Mouse (Mus musculus) CH12.LX (cell line): ENCODE measurements at regions not wholly inside any gene's neighbourhood (a gene's known extent, or its start where the extent isn't known, plus 50 kb on each side); places are given as distances from the start of the nearest gene placed in this dataset.

ENCODE experiments used
- DNase-seq: peaks from one replicate; pipeline ENCODE4 v3.0.0-alpha.2; 2013; ENCODE audit errors: extremely low read depth
- H3K27ac ChIP-seq: 2 replicates; pipeline ENCODE4 v1.5.1; 2012; ENCODE audit warnings: low read depth, mild to moderate bottlenecking, control low read depth, moderate library complexity; ENCODE audit not compliant: insufficient read depth
- H3K27me3 ChIP-seq: replicated peaks from 2 replicates; pipeline ENCODE3; 2012; ENCODE audit warnings: inconsistent platforms
- H3K36me3 ChIP-seq, 2 experiments: replicated peaks in 1 of 2; 2 replicates each; pipeline versions ENCODE3 to v1.6.1; 2012; ENCODE audit warnings: inconsistent platforms in 1 of 2, low read length in 1 of 2, mild to moderate bottlenecking in 1 of 2, mixed read lengths in 1 of 2, moderate library complexity in 1 of 2; ENCODE audit not compliant: control insufficient read depth in 1 of 2, insufficient read depth in 1 of 2
- H3K4me1 ChIP-seq, 2 experiments: 2 replicates each; pipeline ENCODE4 v1.6.1; 2012; ENCODE audit warnings: inconsistent platforms in 1 of 2, moderate library complexity in 1 of 2; ENCODE audit not compliant: insufficient read depth in 2 of 2, control insufficient read depth in 1 of 2
- H3K4me2 ChIP-seq: 2 replicates; pipeline ENCODE4 v1.6.1; 2012; ENCODE audit warnings: low read depth, mild to moderate bottlenecking, control low read depth; ENCODE audit not compliant: poor library complexity, insufficient read depth, severe bottlenecking
- H3K4me3 ChIP-seq, 3 experiments: fragments of 150-350 bp in 1 of 3; sonication (generic) in 1 of 3; replicated peaks in 1 of 3; 2 replicates each; pipeline versions ENCODE3 to v1.5.1; 2011 to 2012; ENCODE audit warnings: low read depth in 2 of 3, low read length in 2 of 3, mild to moderate bottlenecking in 2 of 3, moderate library complexity in 2 of 3, control low read depth in 1 of 3, improper control_type of control experiment in 1 of 3, inconsistent platforms in 1 of 3, mixed read lengths in 1 of 3; ENCODE audit not compliant: poor library complexity in 1 of 3
- H3K79me2 ChIP-seq: replicated peaks from 2 replicates; pipeline ENCODE4 v1.6.1; 2012; ENCODE audit warnings: mild to moderate bottlenecking, moderate library complexity; ENCODE audit not compliant: control insufficient read depth, poor library complexity, insufficient read depth, severe bottlenecking; ENCODE audit errors: extremely low read depth
- H3K9ac ChIP-seq: 2 replicates; pipeline ENCODE4 v1.6.1; 2012; ENCODE audit warnings: low read depth, mild to moderate bottlenecking, control low read depth, moderate library complexity; ENCODE audit not compliant: insufficient read depth
- H3K9me3 ChIP-seq: replicated peaks from 2 replicates; pipeline ENCODE3; 2012; ENCODE audit warnings: low read length, inconsistent platforms, mixed read lengths
- CHD1 ChIP-seq: IDR thresholded peaks from 2 replicates; pipeline ENCODE4 v1.6.1; 2012; ENCODE audit warnings: low read depth, low read length, improper control_type of control experiment, inconsistent platforms
- E2F4 ChIP-seq: IDR thresholded peaks from 2 replicates; pipeline ENCODE4 v1.6.1; 2011; ENCODE audit warnings: low read depth, low read length, improper control_type of control experiment; ENCODE audit not compliant: insufficient replicate concordance
- EP300 ChIP-seq: IDR thresholded peaks from 2 replicates; pipeline ENCODE4 v1.6.1; 2011; ENCODE audit warnings: low read length, improper control_type of control experiment
- ETS1 ChIP-seq: conservative IDR thresholded peaks from 2 replicates; pipeline ENCODE4 v1.6.1; 2012; ENCODE audit warnings: low read depth, mild to moderate bottlenecking, inconsistent platforms, low read length, improper control_type of control experiment, moderate library complexity
- GABPA ChIP-seq: IDR thresholded peaks from 2 replicates; pipeline ENCODE4 v1.6.1; 2012; ENCODE audit warnings: low read depth, low read length, improper control_type of control experiment, inconsistent platforms; ENCODE audit not compliant: insufficient replicate concordance
- HCFC1 ChIP-seq: IDR thresholded peaks from 2 replicates; pipeline ENCODE4 v1.6.1; 2012; ENCODE audit warnings: low read depth, mild to moderate bottlenecking, inconsistent platforms, low read length, improper control_type of control experiment
- JUN ChIP-seq: IDR thresholded peaks from 2 replicates; pipeline ENCODE4 v1.6.1; 2011; ENCODE audit warnings: low read depth, mild to moderate bottlenecking, low read length, improper control_type of control experiment, moderate library complexity; ENCODE audit not compliant: insufficient read depth
- MAX ChIP-seq: IDR thresholded peaks from 2 replicates; pipeline ENCODE4 v1.6.1; 2011; ENCODE audit warnings: low read length, improper control_type of control experiment
- MAZ ChIP-seq: IDR thresholded peaks from 2 replicates; pipeline ENCODE4 v1.6.1; 2012; ENCODE audit warnings: low read depth, mild to moderate bottlenecking, inconsistent platforms, low read length, improper control_type of control experiment, moderate library complexity
- MEF2A ChIP-seq: IDR thresholded peaks from 2 replicates; pipeline ENCODE4 v1.6.1; 2014; ENCODE audit warnings: low read depth, mild to moderate bottlenecking, inconsistent platforms, low read length, improper control_type of control experiment, borderline replicate concordance
- MXI1 ChIP-seq: IDR thresholded peaks from 2 replicates; pipeline ENCODE4 v1.6.1; 2011; ENCODE audit warnings: mild to moderate bottlenecking, low read depth, low read length, improper control_type of control experiment
- MYC ChIP-seq: IDR thresholded peaks from 2 replicates; pipeline ENCODE4 v1.6.1; 2011; ENCODE audit warnings: low read depth, mild to moderate bottlenecking, improper control_type of control experiment, low read length
- NRF1 ChIP-seq: IDR thresholded peaks from 2 replicates; pipeline ENCODE4 v1.6.1; 2014; ENCODE audit warnings: low read depth, mild to moderate bottlenecking, inconsistent platforms, low read length, improper control_type of control experiment, moderate library complexity
- PAX5 ChIP-seq: IDR thresholded peaks from 2 replicates; pipeline ENCODE4 v1.6.1; 2012; ENCODE audit warnings: low read length, inconsistent platforms, mixed read lengths
- POLR2A ChIP-seq: IDR thresholded peaks from 2 replicates; pipeline ENCODE4 v1.6.1; 2011; ENCODE audit warnings: low read depth, mild to moderate bottlenecking, improper control_type of control experiment, low read length
- RCOR1 ChIP-seq: conservative IDR thresholded peaks from 2 replicates; pipeline ENCODE4 v1.6.1; 2012; ENCODE audit warnings: low read depth, mild to moderate bottlenecking, inconsistent platforms, low read length, improper control_type of control experiment
- SIN3A ChIP-seq: IDR thresholded peaks from 2 replicates; pipeline ENCODE4 v1.6.1; 2012; ENCODE audit warnings: low read length, improper control_type of control experiment, inconsistent platforms
- TBP ChIP-seq: conservative IDR thresholded peaks from 2 replicates; pipeline ENCODE4 v1.6.1; 2011; ENCODE audit warnings: low read depth, low read length, improper control_type of control experiment
- TCF12 ChIP-seq: IDR thresholded peaks from 2 replicates; pipeline ENCODE4 v1.6.1; 2014; ENCODE audit warnings: low read depth, mild to moderate bottlenecking, inconsistent platforms, low read length, improper control_type of control experiment
- UBTF ChIP-seq: IDR thresholded peaks from 2 replicates; pipeline ENCODE4 v1.6.1; 2012; ENCODE audit warnings: low read depth, mild to moderate bottlenecking, inconsistent platforms, low read length, improper control_type of control experiment, moderate library complexity
- ZC3H11A ChIP-seq: IDR thresholded peaks from 2 replicates; pipeline ENCODE4 v1.6.1; 2012; ENCODE audit warnings: low read depth, mild to moderate bottlenecking, inconsistent platforms, low read length, improper control_type of control experiment
- ZMIZ1 ChIP-seq: IDR thresholded peaks from 2 replicates; pipeline ENCODE4 v1.6.1; 2012; ENCODE audit warnings: low read depth, mild to moderate bottlenecking, inconsistent platforms, low read length, improper control_type of control experiment
- dilution Hi-C: fragments of 300-500 bp; cut with MboI; formaldehyde crosslinking; loops from 2 replicates; pipeline ENCODE4 v1.14.3; 2020; ENCODE audit warnings: low sequenced_read_pairs; ENCODE audit not compliant: extremely low pct_unique_long_range_greater_than_20kb, extremely low pct_ligation_motif_present
- in situ Hi-C: fragments of 300-500 bp; cut with MboI; formaldehyde crosslinking; loops from 3 replicates; pipeline ENCODE4 v1.14.3; 2019; ENCODE audit warnings: low sequenced_read_pairs, low pct_ligation_motif_present, low pct_unique_long_range_greater_than_20kb, mixed read lengths

- dilution Hi-C loops = no loop called here
Measured at GRCm38 (mm10) chr13:19881772-19882171, 57.7 kb upstream of the Gpr141 start.

GRCm38 (mm10) chr13:19874621-19875249, 50.7 kb upstream of the Gpr141 start:
- H3K36me3 ChIP-seq = no peaks in the 10 kb centered on the region
- no peaks in the 10 kb centered on the region for H3K79me2 ChIP-seq
- no peak overlapping the region for H3K4me3 ChIP-seq
- dilution Hi-C loops (no loop called here), in situ Hi-C loops (no loop called here)
- no peak overlapping the region for H3K4me2 ChIP-seq
- no peaks in the 10 kb centered on the region for H3K4me1 ChIP-seq
- no peak for DNase-seq
- H3K27ac ChIP-seq = no peak overlapping the region
- no peaks in the 10 kb centered on the region for H3K27me3 ChIP-seq
- TF ChIP-seq TBP (no peak), POLR2A (no peak), TCF12 (no peak), EP300 (no peak), GABPA (no peak), SIN3A (no peak), E2F4 (no peak), MXI1 (no peak), ETS1 (no peak), ZC3H11A (no peak)
- TF ChIP-seq, all 38 proteins: peak for 0
- H3K9ac ChIP-seq = no peak overlapping the region
- no peaks in the 10 kb centered on the region for H3K9me3 ChIP-seq

More at GRCm38 (mm10) chr13:19881772-19882171, 57.7 kb upstream of the Gpr141 start:
- no peak for DNase-seq
- Histone ChIP-seq H3K27ac (no peak overlapping the region), H3K4me2 (no peak overlapping the region), H3K79me2 (no peaks in the 10 kb centered on the region), H3K36me3 (no peaks in the 10 kb centered on the region), H3K9ac (no peak overlapping the region), H3K4me1 (no peaks in the 10 kb centered on the region), H3K4me3 (no peak overlapping the region), H3K27me3 (no peaks in the 10 kb centered on the region)
- TF ChIP-seq GABPA = no peak
- TF ChIP-seq RCOR1 = no peak
- TF ChIP-seq HCFC1 = no peak
- no peak for TF ChIP-seq UBTF
- no peak for TF ChIP-seq MAX
- TF ChIP-seq PAX5 = no peak
- TF ChIP-seq MEF2A = no peak
- TF ChIP-seq CHD1 = no peak
- no peak for TF ChIP-seq JUN
- TF ChIP-seq ZMIZ1 = no peak
- no peak for TF ChIP-seq ZC3H11A
- no peak for TF ChIP-seq MYC
- no peak for TF ChIP-seq MAZ
- TF ChIP-seq NRF1 = no peak
- TF ChIP-seq, all 38 proteins: peak for 0
- no peaks in the 10 kb centered on the region for H3K9me3 ChIP-seq
- in situ Hi-C loops = no loop called here
